Comparison of ENCODE assay signal across 18 mouse cellular contexts in the genomic region with DNA sequence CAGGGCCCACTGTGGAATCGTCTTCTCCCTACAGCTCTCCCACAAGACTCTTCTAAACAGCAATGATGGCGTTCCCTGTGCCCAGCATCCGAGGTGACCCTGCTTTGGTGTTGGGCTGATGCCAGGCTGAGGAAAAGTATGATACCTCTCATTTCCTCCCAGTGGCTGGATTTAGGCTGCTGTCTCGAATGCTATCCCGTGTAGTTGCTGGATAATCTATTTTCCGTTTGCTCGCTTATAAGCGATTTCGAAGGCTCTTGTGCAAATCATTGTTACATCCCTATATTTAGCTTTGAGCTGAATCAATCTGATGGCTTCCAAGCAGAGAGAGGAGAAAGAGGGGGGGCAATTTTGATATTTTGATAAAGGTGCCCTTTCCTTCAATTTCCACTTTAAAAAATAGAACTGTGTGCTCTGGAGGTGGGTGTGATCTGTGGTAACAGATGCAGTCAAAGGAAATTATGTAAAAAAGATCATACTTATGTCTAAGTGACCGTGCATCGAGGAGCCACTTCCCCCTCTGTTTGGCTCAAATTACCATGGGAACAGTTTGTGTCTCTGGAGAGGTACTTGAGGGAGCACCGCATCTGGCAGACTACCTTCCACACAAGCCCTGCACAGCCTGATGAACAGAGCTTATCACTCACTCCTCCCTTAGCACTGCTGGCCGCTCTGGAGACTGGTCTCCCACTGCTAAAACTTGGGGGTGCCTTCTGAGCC.
DNase-seq lines count a peak whose midpoint lies in the region; ATAC-seq lines count a peak whose summit lies in the region.
"Had no signal": no experiment of that assay in that cellular context is flagged by ENCODE, and none has a peak within 500 bp of the region (broad histone marks: within the 10 kb centered on the region; RNA-seq: fewer than 3 reads in every experiment).

No protein-coding gene starts in this region.

- no peaks in the 10 kb centered on the region for H3K4me1 ChIP-seq in embryonic facial prominence, embryonic 10.5 days
- no peaks in the 10 kb centered on the region for H3K4me1 ChIP-seq in forebrain, embryonic 11.5 days (replicated peaks; ENCODE audit: control insufficient read depth, insufficient read depth, low read length)
- H3K4me1 ChIP-seq: embryonic facial prominence, embryonic 13.5 days; forebrain, embryonic 12.5 days; heart, embryonic 15.5 days; kidney, embryonic 15.5 days; limb, embryonic 10.5 days; midbrain, embryonic 10.5 days had no signal

- WGBS in embryonic facial prominence, embryonic 10.5 days: 81% methylated on average over 13 of the region's 13 CpGs
- 82% methylated on average over 13 of the region's 13 CpGs for WGBS in forebrain, embryonic 11.5 days

- no peak overlapping the region for H3K9ac ChIP-seq in forebrain, embryonic 11.5 days (ENCODE audit: low read length)
- H3K9ac ChIP-seq: embryonic facial prominence, embryonic 13.5 days; forebrain, embryonic 12.5 days; heart, embryonic 15.5 days; kidney, embryonic 15.5 days; liver, embryonic 15.5 days had no signal

- no peaks in the 10 kb centered on the region for H3K36me3 ChIP-seq in embryonic facial prominence, embryonic 10.5 days (replicated peaks)
- no peaks in the 10 kb centered on the region for H3K36me3 ChIP-seq in forebrain, embryonic 11.5 days (ENCODE audit: control insufficient read depth, insufficient read depth, low read length)
- H3K36me3 ChIP-seq: embryonic facial prominence, embryonic 13.5 days; forebrain, embryonic 12.5 days; heart, embryonic 15.5 days; kidney, embryonic 15.5 days; limb, embryonic 10.5 days; liver, embryonic 15.5 days; midbrain, embryonic 10.5 days had no signal

- no peaks in the 10 kb centered on the region for H3K9me3 ChIP-seq in embryonic facial prominence, embryonic 10.5 days
- H3K9me3 ChIP-seq in forebrain, embryonic 11.5 days (ENCODE audit: control insufficient read depth, low read length): no peaks in the 10 kb centered on the region
- H3K9me3 ChIP-seq: embryonic facial prominence, embryonic 13.5 days; forebrain, embryonic 12.5 days; heart, embryonic 15.5 days; kidney, embryonic 15.5 days; limb, embryonic 10.5 days; liver, embryonic 15.5 days; midbrain, embryonic 10.5 days had no signal

- no peak for ATAC-seq in forebrain, embryonic 11.5 days (replicated peaks; ENCODE audit: low FRiP score)

- H3K4me2 ChIP-seq in forebrain, embryonic 11.5 days (ENCODE audit: low read depth, low read length, severe bottlenecking): no peak overlapping the region
- H3K4me2 ChIP-seq: embryonic facial prominence, embryonic 13.5 days; forebrain, embryonic 12.5 days; heart, embryonic 15.5 days; kidney, embryonic 15.5 days; liver, embryonic 15.5 days had no signal

- H3K27me3 ChIP-seq in embryonic facial prominence, embryonic 10.5 days (replicated peaks; ENCODE audit: low read depth, poor library complexity, severe bottlenecking): no peaks in the 10 kb centered on the region
- no peaks in the 10 kb centered on the region for H3K27me3 ChIP-seq in forebrain, embryonic 11.5 days (ENCODE audit: control insufficient read depth, insufficient read depth, low read length)
- H3K27me3 ChIP-seq: embryonic facial prominence, embryonic 13.5 days; forebrain, embryonic 12.5 days; heart, embryonic 15.5 days; kidney, embryonic 15.5 days; liver, embryonic 15.5 days had no signal

- intact Hi-C loops in left cerebral cortex, postnatal 10 days (cut with DNase I): no loop called here
- intact Hi-C loops in left cerebral cortex, postnatal 36 days (cut with DNase I): loop anchor here (5.0 kb wide), 2 partner anchors 33 to 47 kb away; no protein-coding TSS in a partner anchor

- no peak overlapping the region for H3K4me3 ChIP-seq in embryonic facial prominence, embryonic 10.5 days
- no peak overlapping the region for H3K4me3 ChIP-seq in forebrain, embryonic 11.5 days (ENCODE audit: low read depth, low read length)
- H3K4me3 ChIP-seq: embryonic facial prominence, embryonic 13.5 days; forebrain, embryonic 12.5 days; heart, embryonic 15.5 days; kidney, embryonic 15.5 days; limb, embryonic 10.5 days; liver, embryonic 15.5 days; midbrain, embryonic 10.5 days had no signal

- H3K27ac ChIP-seq in embryonic facial prominence, embryonic 10.5 days (replicated peaks): no peak overlapping the region
- no peak overlapping the region for H3K27ac ChIP-seq in forebrain, embryonic 11.5 days (ENCODE audit: low read depth, low read length)
- H3K27ac ChIP-seq: embryonic facial prominence, embryonic 13.5 days; forebrain, embryonic 12.5 days; heart, embryonic 15.5 days; kidney, embryonic 15.5 days; limb, embryonic 10.5 days; liver, embryonic 15.5 days; midbrain, embryonic 10.5 days had no signal

- peak; percentile 81 for DNase-seq in heart, adult 11 months
- DNase-seq in heart, adult 18-20 months: no peak
- peak; percentile 56 for DNase-seq in left cerebral cortex, adult 11 months (ENCODE audit: low spot score)
- no peak for DNase-seq in left cerebral cortex, postnatal 10 days (ENCODE audit: extremely low spot score in 1 of 2, low spot score in 2 of 2)
- DNase-seq in embryonic facial prominence, embryonic 10.5 days (ENCODE audit: low spot score): peak; percentile 8
- DNase-seq in left cerebral cortex, postnatal 36 days (ENCODE audit: low spot score in 2 of 2): peak; percentile 60 to 66
- DNase-seq in kidney, adult 8-10 months: no peak
- no peak for DNase-seq in forebrain, embryonic 11.5 days (ENCODE audit: low spot score)
- DNase-seq: adrenal gland, postnatal 10 days; cerebellum, postnatal 10 days; gastrocnemius, postnatal 14 days had no signal

Comparison
In these comparisons a context has a peak if more than half of its experiments do, and no peak if none do; other contexts are left out.
1. DNase-seq: peak in heart, adult 11 months (single experiment), left cerebral cortex, adult 11 months (single experiment), embryonic facial prominence, embryonic 10.5 days (single experiment) and left cerebral cortex, postnatal 36 days (2 of 2); none in heart, adult 18-20 months (0 of 2), left cerebral cortex, postnatal 10 days (0 of 2), kidney, adult 8-10 months (0 of 2) and forebrain, embryonic 11.5 days (single experiment).